In genomic region chr5:137652474-137652873, GRCm38 (mm10) we compare ENCODE assay signal across 8 mouse cellular contexts. TPM values are rescaled to one million over a fixed set of nuclear protein-coding genes. Genes with fewer than 3 reads are reported as not detected.
A peak's percentile ranks its signal among the peaks of the same experiment; 100 is the strongest.
DNase-seq lines count a peak whose midpoint lies in the region; ATAC-seq and TF ChIP-seq lines count a peak whose summit lies in the region.

No protein-coding gene starts in this region.

- 16% methylated on average over 3 of the region's 3 CpGs for WGBS in embryonic facial prominence, embryonic 15.5 days
- WGBS in liver, embryonic 13.5 days (ENCODE audit: insufficient replicate concordance), result 47% methylated on average over 3 of the region's 3 CpGs

- peaks cover 16% of the 10 kb centered on the region for H3K36me3 ChIP-seq in embryonic facial prominence, embryonic 15.5 days
- peaks cover 70% of the 10 kb centered on the region for H3K36me3 ChIP-seq in liver, embryonic 13.5 days

- H3K9ac ChIP-seq in embryonic facial prominence, embryonic 15.5 days, result no peak overlapping the region
- no peak overlapping the region for H3K9ac ChIP-seq in liver, embryonic 13.5 days

- H3K4me1 ChIP-seq in bone marrow macrophage, adult 2 months (ENCODE audit: control insufficient read depth, insufficient read depth, low read length), result 0 out of 2 replicates have a peak, but pooled peaks cover 8% of the 10 kb centered on the region
- peaks cover 22% of the 10 kb centered on the region for H3K4me1 ChIP-seq in embryonic facial prominence, embryonic 15.5 days
- H3K4me1 ChIP-seq in liver, embryonic 13.5 days (replicated peaks), result peaks cover 51% of the 10 kb centered on the region

- DNase-seq in adrenal gland, adult (ENCODE audit: inconsistent age in 2 of 2, low spot score in 1 of 2), result peak; percentile 70 to 88
- no peak for DNase-seq in adrenal gland, adult 8-10 months
- peak; percentile 51 for DNase-seq in 416B (ENCODE audit: low read depth)
- DNase-seq in liver, embryonic 13.5 days, result peak; percentile 52
- DNase-seq in retina, adult 2 months (ENCODE audit: low read depth, low spot score), result peak; percentile 70

- ATAC-seq in embryonic facial prominence, embryonic 15.5 days (ENCODE audit: insufficient number of reproducible peaks, low FRiP score, low TSS enrichment, low read depth), result peak; percentile 37; the same call in 1 of the 2 replicates
- ATAC-seq in hematopoietic stem cell, adult 5-6 weeks (replicated peaks in 1 of 2; ENCODE audit: insufficient read depth in 1 of 2, low FRiP score in 2 of 2, low TSS enrichment in 1 of 2, low read depth in 1 of 2, poor library complexity in 2 of 2, severe bottlenecking in 2 of 2), result peak; percentile 40 to 48; a peak in 2 of 4 replicates
- no peak for ATAC-seq in liver, embryonic 13.5 days (ENCODE audit: low read depth)

- H3K9me3 ChIP-seq in embryonic facial prominence, embryonic 15.5 days (replicated peaks), result no peaks in the 10 kb centered on the region
- H3K9me3 ChIP-seq in liver, embryonic 13.5 days (replicated peaks), result no peaks in the 10 kb centered on the region

- H3K4me2 ChIP-seq in embryonic facial prominence, embryonic 15.5 days (replicated peaks), result no peak overlapping the region
- H3K4me2 ChIP-seq in liver, embryonic 13.5 days, result no peak overlapping the region

- no peaks in the 10 kb centered on the region for H3K27me3 ChIP-seq in embryonic facial prominence, embryonic 15.5 days
- no peaks in the 10 kb centered on the region for H3K27me3 ChIP-seq in liver, embryonic 13.5 days

- no peak overlapping the region for H3K4me3 ChIP-seq in bone marrow macrophage, adult 2 months (ENCODE audit: insufficient read depth, low read length)
- no peak overlapping the region for H3K4me3 ChIP-seq in embryonic facial prominence, embryonic 15.5 days (replicated peaks)
- H3K4me3 ChIP-seq in liver, embryonic 13.5 days (replicated peaks), result no peak overlapping the region

- TF ChIP-seq POLR2A in bone marrow macrophage, adult 2 months (IDR thresholded peaks at IDR 0.05; ENCODE audit: borderline replicate concordance, low read depth, low read length), result no peak

- H3K27ac ChIP-seq in bone marrow macrophage, adult 2 months (ENCODE audit: insufficient read depth, low read depth, low read length), result no peak overlapping the region
- no peak overlapping the region for H3K27ac ChIP-seq in embryonic facial prominence, embryonic 15.5 days (replicated peaks)
- no peak overlapping the region for H3K27ac ChIP-seq in liver, embryonic 13.5 days

- TF ChIP-seq CTCF in bone marrow macrophage, adult 2 months (IDR thresholded peaks at IDR 0.05; ENCODE audit: low read depth, low read length), result peak; percentile 77

RNA-seq across cellular contexts. Expression of gene Irs3, which starts 7.0 kb away (rescaled TPM):
- 1 to 10 TPM; 2.6 to 7.5 (median 4.6) TPM for total RNA-seq in adrenal gland, adult 8-10 months (2022)
- not detected in 2 replicates for polyA plus RNA-seq in bone marrow macrophage, adult 2 months (2012; ENCODE audit: insufficient read depth, insufficient read length, missing spikeins)
- 0.16 and 0.28 TPM in 2 replicates for polyA plus RNA-seq in embryonic facial prominence, embryonic 15.5 days (2015; fragmentation: Nextera tagmentation; extraction: Ambion mirVana)
- not detected in 2 replicates for total RNA-seq in hematopoietic stem cell, adult 5-6 weeks (2017)
- 0.13 TPM in 1 of 2 replicates, not detected in the other for polyA plus RNA-seq in liver, embryonic 13.5 days (2015; fragmentation: Nextera tagmentation; extraction: Ambion mirVana)

RNA-seq across cellular contexts. Expression of gene Sap25, which starts 11.3 kb away (rescaled TPM):
- total RNA-seq in adrenal gland, adult 8-10 months (2022), result 10 to 100 TPM in 2 of 4 experiments, 1 to 10 TPM in 2; 2.1 to 14.1 (median 7.4) TPM
- polyA plus RNA-seq in bone marrow macrophage, adult 2 months (2012; ENCODE audit: insufficient read depth, insufficient read length, missing spikeins), result 107 and 128 TPM in 2 replicates
- 10.1 and 10.2 TPM in 2 replicates for polyA plus RNA-seq in embryonic facial prominence, embryonic 15.5 days (2015; fragmentation: Nextera tagmentation; extraction: Ambion mirVana)
- 8.6 and 12.9 TPM in 2 replicates for total RNA-seq in hematopoietic stem cell, adult 5-6 weeks (2017)
- polyA plus RNA-seq in liver, embryonic 13.5 days (2015; fragmentation: Nextera tagmentation; extraction: Ambion mirVana), result 2.8 and 3.4 TPM in 2 replicates

RNA-seq across cellular contexts. Expression of gene Gm20605, which starts 23.5 kb away (rescaled TPM):
- total RNA-seq in adrenal gland, adult 8-10 months (2022), result 10 to 100 TPM in 3 of 4 experiments, 1 to 10 TPM in 1; 8.2 to 24.1 (median 14.7) TPM
- polyA plus RNA-seq in bone marrow macrophage, adult 2 months (2012; ENCODE audit: insufficient read depth, insufficient read length, missing spikeins), result 37.5 and 42.1 TPM in 2 replicates
- 12.7 and 13.1 TPM in 2 replicates for polyA plus RNA-seq in embryonic facial prominence, embryonic 15.5 days (2015; fragmentation: Nextera tagmentation; extraction: Ambion mirVana)
- total RNA-seq in hematopoietic stem cell, adult 5-6 weeks (2017), result 4.0 and 6.4 TPM in 2 replicates
- polyA plus RNA-seq in liver, embryonic 13.5 days (2015; fragmentation: Nextera tagmentation; extraction: Ambion mirVana), result 3.4 and 4.1 TPM in 2 replicates

RNA-seq across cellular contexts. Expression of gene Lrch4, which starts 23.6 kb away (rescaled TPM):
- total RNA-seq in adrenal gland, adult 8-10 months (2022), result 10 to 100 TPM; 25.1 to 35.9 (median 31.4) TPM
- 209 and 221 TPM in 2 replicates for polyA plus RNA-seq in bone marrow macrophage, adult 2 months (2012; ENCODE audit: insufficient read depth, insufficient read length, missing spikeins)
- 37.2 and 48.9 TPM in 2 replicates for polyA plus RNA-seq in embryonic facial prominence, embryonic 15.5 days (2015; fragmentation: Nextera tagmentation; extraction: Ambion mirVana)
- total RNA-seq in hematopoietic stem cell, adult 5-6 weeks (2017), result 26.4 and 43.3 TPM in 2 replicates
- 24.8 and 32.0 TPM in 2 replicates for polyA plus RNA-seq in liver, embryonic 13.5 days (2015; fragmentation: Nextera tagmentation; extraction: Ambion mirVana)

RNA-seq across cellular contexts. Expression of gene Fbxo24, which starts 23.7 kb away (rescaled TPM):
- total RNA-seq in adrenal gland, adult 8-10 months (2022), result 1 to 10 TPM in 3 of 4 experiments, under 1 TPM in 1; 0.90 to 5.5 (median 3.0) TPM
- not detected in 2 replicates for polyA plus RNA-seq in bone marrow macrophage, adult 2 months (2012; ENCODE audit: insufficient read depth, insufficient read length, missing spikeins)
- polyA plus RNA-seq in embryonic facial prominence, embryonic 15.5 days (2015; fragmentation: Nextera tagmentation; extraction: Ambion mirVana), result 0.25 and 0.26 TPM in 2 replicates
- not detected in 2 replicates for total RNA-seq in hematopoietic stem cell, adult 5-6 weeks (2017)
- polyA plus RNA-seq in liver, embryonic 13.5 days (2015; fragmentation: Nextera tagmentation; extraction: Ambion mirVana), result 0.08 TPM in 1 of 2 replicates, not detected in the other
